Mouse (Mus musculus): ENCODE measurements around the gene Ankrd34a. TPM values are rescaled to one million over a fixed set of nuclear protein-coding genes. Genes with fewer than 3 reads are reported as not detected.

The Ankrd34a gene
- polyA plus RNA-seq, 1 experiment, result 0.63 TPM

DNA sequence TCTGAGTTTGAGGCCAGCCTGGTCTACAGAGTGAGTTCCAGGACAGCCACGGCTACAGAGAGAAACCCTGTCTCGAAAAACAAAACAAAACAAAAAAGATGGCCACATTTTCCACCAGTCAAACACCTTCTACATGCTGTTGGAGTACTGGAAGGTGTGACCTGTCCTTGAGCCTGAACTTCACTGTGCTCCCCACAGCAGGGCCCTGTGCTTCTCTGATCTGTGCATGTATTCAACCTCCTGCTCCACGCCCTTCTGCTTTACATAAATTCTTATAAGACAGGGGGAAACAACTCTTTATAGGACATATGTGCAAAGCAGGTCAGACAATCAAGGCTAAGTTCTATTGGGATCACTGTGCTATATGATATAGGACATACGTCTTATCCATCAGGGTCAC lies 26.8 kb downstream of the Ankrd34a start:
- WGBS, result 95% methylated on average over 4 of the region's 4 CpGs
- TF ChIP-seq POLR2A (IDR thresholded peaks at IDR 0.05; ENCODE audit: low read depth, low read length) (no peak), CTCF (IDR thresholded peaks at IDR 0.05; ENCODE audit: extremely low read depth, insufficient read length, insufficient replicate concordance, low read depth, low read length) (no peak)

DNA sequence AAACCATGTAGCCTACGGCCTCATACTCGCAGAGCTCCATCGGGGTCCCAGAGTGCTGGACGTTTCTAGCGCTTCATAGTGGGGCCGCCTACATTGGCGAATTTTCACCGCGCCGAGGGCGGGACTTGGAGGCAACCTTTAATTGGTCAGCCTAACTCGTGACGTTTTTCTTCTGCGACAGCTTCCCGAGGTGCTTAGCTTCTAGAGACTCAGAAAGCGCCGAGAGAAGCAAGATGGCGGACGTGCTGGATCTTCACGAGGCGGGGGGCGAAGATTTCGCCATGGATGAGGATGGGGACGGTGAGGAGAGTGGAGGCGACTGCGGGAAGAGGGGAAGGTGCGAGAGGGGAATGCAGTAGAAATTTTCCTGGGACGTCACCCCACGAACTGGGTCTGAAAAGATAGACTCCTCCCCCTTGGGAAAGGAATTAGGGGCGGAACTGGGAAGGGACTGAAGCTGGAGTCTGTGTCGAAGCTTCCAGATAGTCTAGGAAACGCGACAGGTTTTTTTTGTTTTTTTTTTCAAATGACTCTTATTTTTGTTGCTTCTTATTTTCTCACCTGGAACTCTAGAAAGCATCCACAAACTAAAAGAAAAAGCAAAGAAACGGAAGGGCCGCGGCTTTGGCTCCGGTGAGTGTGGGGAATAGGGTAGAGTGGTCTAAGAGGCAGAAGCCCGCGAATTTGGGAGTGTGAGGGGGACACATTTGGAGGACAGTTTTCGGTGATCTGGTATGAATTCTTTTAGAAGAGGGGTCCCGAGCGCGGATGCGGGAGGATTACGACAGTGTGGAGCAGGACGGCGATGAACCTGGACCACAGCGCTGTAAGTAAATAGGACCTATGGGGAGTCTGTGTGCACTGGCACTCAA lies 33.5 kb downstream of the Ankrd34a start, which contains the start of gene Rbm8a:
Gene Rbm8a, plus strand, starts transcription at position 205 of the 872 bp plus-strand sequence.
- H3K27me3 ChIP-seq (ENCODE audit: control insufficient read depth, insufficient read depth, low read length), result no peaks in the 10 kb centered on the region
- H3K4me3 ChIP-seq (ENCODE audit: low read depth, low read length), result peak within 1 kb of the TSS; percentile 87
- TF ChIP-seq CTCF (IDR thresholded peaks at IDR 0.05; ENCODE audit: extremely low read depth, insufficient read length, insufficient replicate concordance, low read depth, low read length) (no peak), POLR2A (IDR thresholded peaks at IDR 0.05; ENCODE audit: low read depth, low read length) (peak; percentile 80)
- H3K27ac ChIP-seq (ENCODE audit: insufficient read depth, low read depth, low read length), result peak within 1 kb of the TSS; percentile 76
- under 1% methylated on average over 48 of the region's 48 CpGs for WGBS
- H3K36me3 ChIP-seq (ENCODE audit: control insufficient read depth, insufficient read depth, low read length), result peaks cover 11% of the 10 kb centered on the region
- H3K4me1 ChIP-seq (ENCODE audit: control insufficient read depth, insufficient read depth, insufficient read length, low read length), result no peaks in the 10 kb centered on the region; the same call in 1 of the 2 replicates

More for the DNA sequence above, 26.8 kb downstream of the Ankrd34a start:
- H3K27ac ChIP-seq (ENCODE audit: insufficient read depth, low read depth, low read length), result no peak overlapping the region
- H3K27me3 ChIP-seq (ENCODE audit: control insufficient read depth, insufficient read depth, low read length), result no peaks in the 10 kb centered on the region
- no peaks in the 10 kb centered on the region for H3K4me1 ChIP-seq (ENCODE audit: control insufficient read depth, insufficient read depth, insufficient read length, low read length)
- peaks cover 8% of the 10 kb centered on the region for H3K36me3 ChIP-seq (ENCODE audit: control insufficient read depth, insufficient read depth, low read length)
- no peak overlapping the region for H3K4me3 ChIP-seq (ENCODE audit: low read depth, low read length)

DNA sequence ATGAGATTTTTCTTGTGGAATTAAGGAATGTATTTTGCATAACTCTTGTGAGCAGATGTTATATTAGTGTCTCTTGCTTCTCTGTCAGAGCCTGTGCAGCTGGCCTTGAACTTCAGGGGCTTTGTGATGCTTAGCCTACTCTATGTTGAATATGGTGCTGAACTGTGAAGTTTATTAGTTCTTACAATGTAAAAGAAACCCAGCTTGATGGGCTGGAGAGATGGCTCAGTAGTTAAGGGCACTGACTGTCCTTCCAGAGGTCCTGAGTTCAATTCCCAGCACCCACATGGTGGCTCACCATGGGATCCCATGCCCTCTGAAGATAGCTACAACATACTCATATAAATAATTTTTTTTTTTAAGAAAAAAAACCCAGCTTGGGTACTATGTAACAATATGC lies 35.6 kb downstream of the Ankrd34a start:
- TF ChIP-seq POLR2A (IDR thresholded peaks at IDR 0.05; ENCODE audit: low read depth, low read length) (no peak), CTCF (IDR thresholded peaks at IDR 0.05; ENCODE audit: extremely low read depth, insufficient read length, insufficient replicate concordance, low read depth, low read length) (no peak)
- H3K4me3 ChIP-seq (ENCODE audit: low read depth, low read length), result no peak overlapping the region
- H3K36me3 ChIP-seq (ENCODE audit: control insufficient read depth, insufficient read depth, low read length), result peaks cover 11% of the 10 kb centered on the region
- H3K4me1 ChIP-seq (ENCODE audit: control insufficient read depth, insufficient read depth, insufficient read length, low read length), result peaks cover 4% of the 10 kb centered on the region; the same call in 1 of the 2 replicates
- no peak overlapping the region for H3K27ac ChIP-seq (ENCODE audit: insufficient read depth, low read depth, low read length)
- no peaks in the 10 kb centered on the region for H3K27me3 ChIP-seq (ENCODE audit: control insufficient read depth, insufficient read depth, low read length)

- no peak overlapping the region for H3K27ac ChIP-seq (ENCODE audit: insufficient read depth, low read depth, low read length)
- H3K4me3 ChIP-seq (ENCODE audit: low read depth, low read length), result no peak overlapping the region
- peaks cover 6% of the 10 kb centered on the region; the same call in 1 of the 2 replicates for H3K4me1 ChIP-seq (ENCODE audit: control insufficient read depth, insufficient read depth, insufficient read length, low read length)
- H3K36me3 ChIP-seq (ENCODE audit: control insufficient read depth, insufficient read depth, low read length), result peaks cover 16% of the 10 kb centered on the region
- TF ChIP-seq POLR2A (IDR thresholded peaks at IDR 0.05; ENCODE audit: low read depth, low read length), result no peak
- TF ChIP-seq CTCF (IDR thresholded peaks at IDR 0.05; ENCODE audit: extremely low read depth, insufficient read length, insufficient replicate concordance, low read depth, low read length), result no peak
- H3K27me3 ChIP-seq (ENCODE audit: control insufficient read depth, insufficient read depth, low read length), result no peaks in the 10 kb centered on the region
- WGBS, result 73% methylated on average over 1 of the region's 1 CpGs
Measured at GRCm38 (mm10) chr3:96634015-96634414, 37.6 kb downstream of the Ankrd34a start.

- TF ChIP-seq CTCF (IDR thresholded peaks at IDR 0.05; ENCODE audit: extremely low read depth, insufficient read length, insufficient replicate concordance, low read depth, low read length) (peak; percentile 24; the same call in 1 of the 2 replicates), POLR2A (IDR thresholded peaks at IDR 0.05; ENCODE audit: low read depth, low read length) (peak; percentile 49; the same call in 1 of the 2 replicates)
- peak within 1 kb of the TSS; percentile 92 for H3K4me3 ChIP-seq (ENCODE audit: low read depth, low read length)
- WGBS, result 3% methylated on average over 60 of the region's 60 CpGs
- H3K4me1 ChIP-seq (ENCODE audit: control insufficient read depth, insufficient read depth, insufficient read length, low read length), result peaks cover 6% of the 10 kb centered on the region; the same call in 1 of the 2 replicates
- H3K27me3 ChIP-seq (ENCODE audit: control insufficient read depth, insufficient read depth, low read length), result no peaks in the 10 kb centered on the region
- peak within 1 kb of the TSS; percentile 74 for H3K27ac ChIP-seq (ENCODE audit: insufficient read depth, low read depth, low read length)
- H3K36me3 ChIP-seq (ENCODE audit: control insufficient read depth, insufficient read depth, low read length), result peaks cover 21% of the 10 kb centered on the region
Measured at GRCm38 (mm10) chr3:96634928-96635879, 38.8 kb downstream of the Ankrd34a start, which contains the start of the genes Pex11b and Gm42957. TSS of gene Pex11b (plus strand) at chr3:96635376. TSS of gene Gm42957 (plus strand) at chr3:96635474.

DNA sequence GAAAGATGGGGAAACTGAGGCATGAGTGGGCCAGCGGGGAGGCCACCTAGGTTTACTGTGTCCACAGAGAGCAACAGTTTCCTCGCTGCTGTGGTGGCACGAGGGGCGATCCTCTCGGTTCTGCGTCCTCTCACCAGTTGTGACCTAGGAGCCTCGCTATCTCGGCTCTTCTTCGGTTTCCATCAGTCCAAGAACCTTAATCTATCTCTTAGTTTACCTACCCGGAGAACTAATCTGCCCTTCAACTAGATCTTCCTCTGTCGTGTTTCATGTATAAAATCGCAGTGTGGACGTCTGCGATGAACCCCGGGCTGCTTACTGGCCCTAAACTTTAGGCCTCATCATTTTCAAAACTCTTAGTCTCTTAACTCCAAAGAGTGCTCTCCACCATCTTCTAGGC lies 39.5 kb downstream of the Ankrd34a start:
- WGBS, result 2% methylated on average over 15 of the region's 15 CpGs

More for the DNA sequence above, 39.5 kb downstream of the Ankrd34a start:
- peak overlapping the region; percentile 92 for H3K4me3 ChIP-seq (ENCODE audit: low read depth, low read length)
- peak overlapping the region; percentile 74 for H3K27ac ChIP-seq (ENCODE audit: insufficient read depth, low read depth, low read length)
- H3K4me1 ChIP-seq (ENCODE audit: control insufficient read depth, insufficient read depth, insufficient read length, low read length), result peaks cover 6% of the 10 kb centered on the region; the same call in 1 of the 2 replicates
- H3K27me3 ChIP-seq (ENCODE audit: control insufficient read depth, insufficient read depth, low read length), result no peaks in the 10 kb centered on the region
- TF ChIP-seq POLR2A (IDR thresholded peaks at IDR 0.05; ENCODE audit: low read depth, low read length), result no peak
- TF ChIP-seq CTCF (IDR thresholded peaks at IDR 0.05; ENCODE audit: extremely low read depth, insufficient read length, insufficient replicate concordance, low read depth, low read length), result no peak
- peaks cover 21% of the 10 kb centered on the region for H3K36me3 ChIP-seq (ENCODE audit: control insufficient read depth, insufficient read depth, low read length)

Data from small intestine, adult 2 months (tissue).